Mouse (Mus musculus) right cerebral cortex, postnatal 10 days (tissue): ENCODE measurements at regions not wholly inside any gene's neighbourhood (a gene's known extent, or its start where the extent isn't known, plus 50 kb on each side); places are given as distances from the start of the nearest gene placed in this dataset.

Source experiments
- DNase-seq, 2 experiments: peaks; one replicate each; pipeline ENCODE4 v3.0.0; 2021; ENCODE audit warnings: low spot score in 2 of 2

- no peak for DNase-seq
Observed at GRCm38 (mm10) chr6:51641965-51642364, 118.3 kb downstream of the Snx10 start.

GRCm38 (mm10) chr6:51648813-51649212 is 125.1 kb downstream of the Snx10 start:
- peak in 1 of 2 experiments; percentile 15 for DNase-seq

GRCm38 (mm10) chr6:51653753-51654152 is 130.1 kb downstream of the Snx10 start:
- no peak for DNase-seq

- DNase-seq, result no peak
Observed at GRCm38 (mm10) chr6:51654991-51655390, 131.3 kb downstream of the Snx10 start.

GRCm38 (mm10) chr6:51656078-51656477 is 132.4 kb downstream of the Snx10 start:
- no peak for DNase-seq

- DNase-seq, result peak in 1 of 2 experiments; percentile 37
Observed at GRCm38 (mm10) chr6:51656883-51657640, 133.4 kb downstream of the Snx10 start.

GRCm38 (mm10) chr6:51658360-51658759 is 134.7 kb downstream of the Snx10 start:
- DNase-seq, result no peak

- no peak for DNase-seq
Observed at GRCm38 (mm10) chr6:51663178-51663577, 139.5 kb downstream of the Snx10 start.

GRCm38 (mm10) chr6:51664049-51664448 is 140.3 kb downstream of the Snx10 start:
- DNase-seq, result no peak

- no peak for DNase-seq
Observed at GRCm38 (mm10) chr6:51667022-51667421, 143.3 kb downstream of the Snx10 start.

- peak in 1 of 2 experiments; percentile 28 for DNase-seq
Observed at GRCm38 (mm10) chr6:51675342-51675945, 151.7 kb downstream of the Snx10 start.

GRCm38 (mm10) chr6:51677162-51677996 is 153.7 kb downstream of the Snx10 start:
- no peak for DNase-seq

GRCm38 (mm10) chr6:51678743-51679142 is 155.0 kb downstream of the Snx10 start:
- no peak for DNase-seq

- no peak for DNase-seq
Observed at GRCm38 (mm10) chr6:51680239-51680857, 156.6 kb downstream of the Snx10 start.

GRCm38 (mm10) chr6:51683131-51683530 is 159.4 kb downstream of the Snx10 start:
- DNase-seq, result no peak

- DNase-seq, result no peak
Observed at GRCm38 (mm10) chr6:51685651-51686287, 162.1 kb downstream of the Snx10 start.

GRCm38 (mm10) chr6:51690795-51691563 is 167.3 kb downstream of the Snx10 start:
- DNase-seq, result peak in 1 of 2 experiments; percentile 4

- no peak for DNase-seq
Observed at GRCm38 (mm10) chr6:51693984-51694383, 170.3 kb downstream of the Snx10 start.

- no peak for DNase-seq
Observed at GRCm38 (mm10) chr6:51696396-51696795, 172.7 kb downstream of the Snx10 start.

- no peak for DNase-seq
Observed at GRCm38 (mm10) chr6:51697754-51698153, 174.1 kb downstream of the Snx10 start.

GRCm38 (mm10) chr6:51698244-51698643 is 174.5 kb downstream of the Snx10 start:
- DNase-seq, result no peak
